Mouse (Mus musculus) kidney, postnatal 14 days (tissue): Measurements from ENCODE around the gene Dpm1.

Experiments used
- DNase-seq: peaks from one replicate; pipeline ENCODE4 v3.0.0; 2022; ENCODE audit warnings: mixed read lengths

Gene Dpm1

DNA sequence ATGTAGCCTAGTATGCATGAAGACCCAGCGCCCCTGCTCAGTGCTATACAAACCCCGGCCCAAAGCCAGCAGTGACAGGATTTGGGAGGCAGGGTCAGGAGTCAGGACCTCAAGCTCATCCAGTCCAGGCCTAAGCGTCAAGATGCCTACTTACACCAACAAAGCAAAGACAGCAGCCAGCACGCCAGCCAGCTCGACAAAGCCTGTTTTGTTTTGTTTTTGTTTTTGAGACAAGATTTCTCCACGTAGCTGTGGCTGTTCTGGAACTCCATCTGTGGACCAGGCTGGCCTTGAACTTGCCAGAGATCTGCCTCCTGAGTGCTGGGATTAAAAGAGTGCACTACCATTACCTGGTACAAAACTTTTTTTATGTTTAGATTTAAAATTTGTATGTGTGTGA lies 7.1 kb downstream of the Dpm1 start:
- DNase-seq = no peak

DNA sequence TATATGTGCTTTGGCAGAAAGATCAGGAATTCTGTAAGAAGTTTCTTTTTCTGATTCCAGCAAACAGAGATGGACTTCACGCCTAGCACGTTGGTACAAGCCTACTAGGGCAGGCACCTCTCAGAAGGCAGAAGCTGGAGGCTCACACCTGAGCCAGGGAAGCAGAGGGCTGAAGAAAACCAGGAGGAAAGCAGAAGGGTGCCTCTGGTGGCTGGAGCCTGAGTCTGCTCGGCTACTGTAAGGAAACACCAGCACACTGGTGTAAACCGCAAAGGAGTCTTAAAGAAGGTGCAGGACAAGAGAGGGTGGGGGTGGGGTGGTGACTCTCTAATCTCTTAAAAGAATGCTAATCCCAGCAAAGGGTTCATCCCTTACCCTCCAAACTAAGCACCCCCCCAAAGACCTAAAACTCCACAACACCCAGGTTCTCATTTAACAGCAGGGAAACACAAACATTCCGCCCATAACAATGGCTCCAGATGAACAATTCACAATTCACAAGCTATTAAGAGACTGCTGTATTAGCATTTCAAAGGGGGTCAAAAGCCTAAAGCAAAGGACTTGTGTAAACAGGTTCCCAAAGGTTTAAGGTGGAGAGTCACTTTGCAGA lies 16.5 kb downstream of the Dpm1 start:
- DNase-seq = no peak

DNA sequence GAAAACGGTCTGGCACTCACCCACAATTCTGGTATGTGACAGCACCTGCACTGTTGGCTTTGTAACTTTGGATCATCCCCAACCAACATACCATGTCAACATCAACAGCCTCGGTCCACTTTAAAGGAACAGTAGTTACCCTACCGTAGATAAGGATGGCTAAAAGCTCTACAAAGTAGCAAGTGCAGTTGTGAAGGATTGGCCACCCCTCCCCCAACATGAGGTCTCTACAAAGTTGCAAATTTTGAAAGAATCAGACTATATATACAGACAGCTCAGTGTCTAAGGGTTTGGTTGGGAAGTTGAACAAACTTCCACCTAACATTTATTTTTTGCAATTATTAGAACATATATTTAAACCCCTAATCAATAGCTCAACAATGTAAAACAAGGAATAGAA lies 22.5 kb downstream of the Dpm1 start:
- no peak for DNase-seq

DNA sequence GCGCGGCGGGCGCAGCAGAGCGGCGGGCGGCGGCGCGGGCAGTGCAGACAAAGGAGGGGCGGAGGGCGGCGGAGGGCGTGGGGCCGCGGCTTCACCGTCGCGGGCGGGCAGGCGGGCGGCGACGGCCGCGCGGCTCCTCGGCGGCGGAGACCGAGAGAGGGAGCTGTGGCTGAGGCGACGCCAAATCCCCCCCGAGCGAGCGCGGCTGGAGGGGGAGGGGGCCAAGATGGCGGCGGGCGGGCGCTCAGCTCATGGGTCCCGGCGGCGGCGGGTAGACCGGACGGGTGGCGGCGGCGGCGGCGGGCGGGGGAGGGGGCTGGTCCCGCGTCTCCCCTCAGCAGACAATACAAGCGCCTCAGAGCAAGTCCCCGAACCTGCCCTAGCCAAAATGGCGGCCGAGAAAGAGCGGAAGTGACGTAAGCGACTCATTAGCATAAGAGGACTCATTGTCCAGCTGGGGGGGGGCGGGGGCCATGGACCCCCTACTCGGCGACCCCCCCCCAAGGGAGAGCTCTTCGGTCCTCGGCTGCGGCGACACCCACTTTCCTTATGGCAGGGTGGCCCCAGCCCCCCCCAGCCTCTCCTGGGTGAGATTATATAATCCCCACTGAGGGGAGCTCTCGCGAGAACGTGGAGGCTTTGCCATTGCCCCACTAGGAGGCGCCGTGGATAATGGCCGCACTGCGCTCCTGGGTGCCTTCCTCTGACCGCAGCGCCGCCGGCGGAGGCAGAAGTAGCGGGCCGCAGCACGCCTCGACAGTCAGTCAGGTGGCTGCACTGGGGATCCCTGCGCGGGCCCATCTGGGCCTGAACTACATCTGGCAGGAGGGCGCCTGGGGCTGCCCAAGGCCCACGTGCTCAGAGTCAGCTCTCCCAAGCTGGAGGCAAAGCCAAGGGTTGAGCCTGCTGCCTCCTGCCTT lies 23.4 kb downstream of the Dpm1 start, which contains the start of gene Adnp:
Gene Adnp (minus strand): TSS at position 388 of the 920 bp plus-strand sequence.
- peak; percentile 96 for DNase-seq

DNA sequence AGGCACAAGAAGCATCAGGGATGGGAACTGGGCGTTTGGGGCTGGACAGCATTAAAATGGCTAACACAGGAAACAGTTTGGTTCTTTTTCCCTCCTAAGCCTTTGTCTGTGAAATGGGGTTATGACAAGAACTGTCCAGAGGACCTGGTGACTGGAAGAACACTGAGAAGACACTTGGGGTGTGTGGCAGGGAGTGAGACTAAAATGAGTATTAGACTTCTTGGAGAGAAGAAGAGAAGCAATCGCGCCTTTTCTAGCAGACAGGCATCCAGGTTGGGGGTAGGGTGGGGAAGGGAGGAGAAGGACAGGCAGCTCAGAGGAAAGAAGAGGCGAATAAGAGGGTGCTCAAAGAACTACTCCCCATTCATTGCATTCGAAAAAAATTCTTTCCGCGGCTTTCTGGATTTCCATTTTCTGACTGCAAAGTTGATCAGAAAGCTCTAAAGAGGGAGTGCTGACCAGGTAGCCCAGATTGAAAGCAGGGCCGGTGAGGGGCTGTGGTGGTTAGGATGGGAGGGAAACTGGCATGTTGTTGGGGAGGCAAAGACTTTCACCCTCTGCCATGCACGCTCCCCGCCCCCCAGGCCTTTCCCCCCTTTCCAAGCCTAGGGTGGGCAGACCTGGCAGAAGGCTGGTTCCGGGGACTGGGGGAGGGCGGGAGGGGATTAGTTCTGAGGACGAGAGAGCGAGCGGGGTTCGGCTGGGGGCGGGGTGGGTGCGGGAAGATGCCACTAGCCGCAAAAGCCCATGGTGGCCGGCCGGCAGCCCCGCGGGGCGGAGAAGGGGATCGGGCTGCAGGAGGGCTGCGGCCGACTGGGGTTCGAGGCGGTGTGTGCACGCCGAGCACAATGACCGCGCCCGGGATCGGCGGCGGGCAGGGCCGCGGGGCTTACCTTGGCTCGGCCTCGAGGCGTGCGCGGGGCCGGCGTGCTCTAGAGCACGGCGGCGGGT lies 24.4 kb downstream of the Dpm1 start:
- DNase-seq = peak; percentile 29

DNA sequence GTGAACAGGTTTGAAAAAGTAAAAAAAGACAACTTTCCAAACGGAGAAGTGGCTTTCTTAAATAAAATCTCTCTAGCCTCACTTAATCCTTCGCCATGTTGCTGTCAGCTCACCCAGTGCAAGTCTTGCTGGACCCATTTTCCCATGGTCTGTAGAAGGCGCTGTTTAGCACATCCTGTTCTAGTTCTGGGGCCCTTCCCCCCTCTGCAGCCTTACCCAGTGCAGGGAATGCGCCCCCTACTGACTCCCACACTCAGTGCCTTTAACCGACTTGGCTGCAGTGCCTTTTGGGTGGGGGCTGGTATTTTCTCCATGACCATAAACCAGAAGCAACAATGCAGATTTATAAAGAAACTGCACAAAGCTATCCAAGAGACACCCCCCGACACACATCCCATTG lies 25.1 kb downstream of the Dpm1 start:
- peak; percentile 91 for DNase-seq

DNA sequence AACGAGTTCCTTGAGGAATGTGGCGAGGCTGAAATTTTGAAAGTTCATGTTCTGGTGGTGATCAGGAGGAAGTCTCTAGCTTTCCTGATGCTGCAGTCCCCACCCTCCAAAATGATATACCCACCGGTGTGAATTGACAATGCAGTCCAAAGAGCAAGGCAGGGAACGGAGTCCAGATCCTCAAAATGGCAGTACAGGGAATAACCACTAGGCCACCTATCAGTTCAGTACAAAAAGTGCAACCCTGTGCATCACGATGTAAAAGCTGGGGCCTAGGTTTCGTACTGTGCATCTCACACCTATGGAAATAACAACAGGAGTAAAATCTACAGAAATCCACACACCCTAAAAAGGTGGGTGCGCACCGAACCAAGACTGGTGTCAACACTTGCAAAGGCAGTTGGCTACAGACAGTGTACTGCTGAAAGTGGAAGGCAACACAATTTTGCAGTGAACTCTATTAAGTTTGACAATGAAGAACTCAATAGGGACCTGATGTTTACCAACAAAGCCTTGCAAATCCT lies 25.9 kb downstream of the Dpm1 start:
- no peak for DNase-seq

DNA sequence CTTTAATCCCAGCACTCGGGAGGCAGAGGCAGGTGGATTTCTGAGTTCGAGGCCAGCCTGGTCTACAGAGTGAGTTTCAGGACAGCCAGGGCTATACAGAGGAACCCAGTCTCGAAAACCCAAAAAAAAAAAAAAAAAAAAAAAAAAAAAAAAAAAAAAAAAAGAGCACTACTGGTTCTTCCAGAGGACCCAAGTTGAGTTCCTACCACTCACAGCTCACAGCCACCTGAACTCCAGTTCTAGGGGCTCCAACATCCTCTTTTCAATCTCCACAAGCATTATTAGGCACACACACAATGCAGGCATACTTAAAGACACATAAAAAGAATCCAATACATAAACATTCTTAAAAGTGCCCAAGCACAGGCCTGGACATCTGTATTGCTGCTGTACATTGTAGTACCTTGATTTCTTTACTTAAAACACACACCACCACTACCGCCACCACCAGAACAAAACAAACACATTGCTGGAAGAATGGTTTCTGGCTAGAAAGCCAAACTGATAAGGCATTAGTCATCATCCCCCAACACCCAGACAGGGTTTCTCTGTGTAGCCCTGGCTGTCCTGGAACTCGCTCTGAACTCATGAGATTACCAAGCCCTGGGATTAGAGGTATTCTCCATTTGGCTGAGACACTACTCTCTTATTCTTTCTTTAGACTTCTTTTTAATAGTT lies 30.2 kb downstream of the Dpm1 start:
- no peak for DNase-seq

DNA sequence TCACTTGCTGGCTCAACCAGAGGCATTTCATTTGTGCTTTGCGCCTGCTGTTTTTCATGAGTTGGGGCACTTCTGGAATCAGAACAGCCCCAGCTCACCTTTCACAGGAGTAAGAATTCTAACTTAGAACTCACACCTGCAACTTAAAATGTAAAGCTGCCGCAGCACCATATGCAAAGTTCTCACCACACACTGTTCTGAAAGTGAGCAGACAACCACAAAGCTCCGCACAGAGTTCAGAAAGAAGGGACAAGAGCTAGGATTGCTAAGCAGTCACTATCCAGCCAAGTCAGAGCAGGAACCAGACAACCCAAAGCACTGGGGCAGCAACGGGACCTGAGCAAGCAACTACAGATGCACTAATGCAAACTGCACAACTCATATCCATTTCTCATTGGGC lies 30.9 kb downstream of the Dpm1 start:
- DNase-seq = no peak

DNA sequence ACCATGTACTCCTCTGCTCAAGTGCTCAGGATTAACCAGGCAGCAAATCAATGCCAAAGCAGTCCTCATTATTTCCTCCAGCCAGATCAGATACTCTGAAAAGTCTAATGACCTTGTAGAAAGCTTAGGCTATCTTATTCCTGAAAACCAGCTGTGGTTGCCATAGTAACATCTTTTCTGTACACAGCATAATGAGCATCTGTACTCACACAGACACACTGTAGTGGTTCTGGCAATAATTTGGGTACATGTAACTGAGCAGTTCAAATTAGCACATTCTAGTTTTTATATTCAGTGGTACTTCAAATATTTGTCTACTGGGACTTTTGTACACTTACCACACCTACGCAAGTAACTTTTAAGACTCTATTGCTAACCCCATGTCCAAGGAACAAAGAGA lies 32.0 kb downstream of the Dpm1 start:
- no peak for DNase-seq

DNA sequence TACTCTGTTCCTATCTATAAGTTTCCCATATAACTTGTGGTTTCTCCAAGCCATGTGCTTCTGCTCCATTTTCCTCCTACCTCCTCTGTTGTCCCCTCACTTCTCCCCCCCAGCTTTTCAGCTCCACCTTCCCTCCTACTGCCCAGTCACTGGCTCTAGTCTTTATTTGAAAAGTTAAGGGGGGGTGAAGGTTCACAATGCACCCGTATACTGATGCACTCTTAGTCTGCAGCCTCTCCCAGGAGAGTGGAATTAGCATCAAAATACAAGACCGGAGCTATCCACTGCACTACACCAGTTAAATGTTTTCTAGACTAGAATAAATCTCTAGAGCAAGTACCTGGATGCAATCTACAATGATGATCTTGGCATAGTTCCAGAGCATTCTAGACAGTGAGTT lies 34.7 kb downstream of the Dpm1 start:
- no peak for DNase-seq

DNA sequence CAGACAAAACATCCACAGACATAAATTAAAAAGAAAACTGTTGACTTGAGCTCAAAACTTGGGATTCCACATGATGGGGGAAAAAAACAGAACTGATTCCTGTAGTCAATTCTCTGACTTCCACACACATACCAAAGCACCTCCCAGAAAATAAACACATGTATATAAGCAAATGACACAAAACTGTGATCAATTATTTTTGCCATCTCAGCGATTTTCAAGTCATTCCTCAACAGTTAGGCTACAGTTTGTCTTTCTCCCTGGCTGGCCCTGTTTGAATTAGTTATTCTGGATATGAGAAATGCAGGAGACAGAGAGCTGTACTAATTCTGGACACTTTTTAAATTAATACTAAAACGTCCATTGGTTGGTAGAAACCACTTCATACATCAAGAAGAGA lies 36.7 kb downstream of the Dpm1 start:
- no peak for DNase-seq

DNA sequence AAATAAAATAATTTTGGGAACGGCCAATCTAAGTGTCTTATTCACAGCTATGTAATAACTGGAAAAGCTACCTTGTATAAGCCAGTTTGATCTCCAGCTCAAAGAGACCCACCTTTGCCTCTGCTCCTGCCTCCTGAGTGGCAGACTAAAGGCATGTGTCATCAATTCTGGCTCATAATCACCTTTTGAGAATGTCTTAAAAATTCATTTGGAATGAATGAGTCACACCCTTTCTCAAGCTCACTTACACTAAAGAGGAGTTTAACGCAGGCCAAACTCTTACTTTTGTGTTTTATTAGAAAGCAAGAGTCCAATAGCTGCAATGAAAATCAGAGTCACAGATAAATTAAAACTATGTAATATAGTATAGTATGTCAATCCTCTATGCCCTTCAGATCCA lies 38.5 kb downstream of the Dpm1 start:
- no peak for DNase-seq

DNA sequence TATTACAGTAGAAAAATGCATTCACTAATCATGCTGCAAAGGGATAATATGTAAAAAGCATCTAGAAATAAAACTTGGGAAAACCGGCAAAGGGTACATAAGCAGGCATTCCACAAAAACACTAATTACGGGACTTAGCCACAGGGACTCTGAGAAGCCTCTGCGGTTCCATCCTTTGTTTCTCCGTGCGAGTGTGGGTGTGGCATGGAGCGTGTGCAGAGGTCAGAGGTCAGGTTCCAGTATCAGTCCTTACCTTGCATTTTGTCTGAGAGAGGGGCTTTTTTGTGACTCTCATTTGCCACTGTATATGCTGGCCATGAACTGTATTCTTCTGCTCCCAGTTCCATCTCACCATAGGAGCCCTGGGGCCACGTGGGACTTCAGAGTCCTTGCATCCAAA lies 54.4 kb downstream of the Dpm1 start:
- no peak for DNase-seq

DNA sequence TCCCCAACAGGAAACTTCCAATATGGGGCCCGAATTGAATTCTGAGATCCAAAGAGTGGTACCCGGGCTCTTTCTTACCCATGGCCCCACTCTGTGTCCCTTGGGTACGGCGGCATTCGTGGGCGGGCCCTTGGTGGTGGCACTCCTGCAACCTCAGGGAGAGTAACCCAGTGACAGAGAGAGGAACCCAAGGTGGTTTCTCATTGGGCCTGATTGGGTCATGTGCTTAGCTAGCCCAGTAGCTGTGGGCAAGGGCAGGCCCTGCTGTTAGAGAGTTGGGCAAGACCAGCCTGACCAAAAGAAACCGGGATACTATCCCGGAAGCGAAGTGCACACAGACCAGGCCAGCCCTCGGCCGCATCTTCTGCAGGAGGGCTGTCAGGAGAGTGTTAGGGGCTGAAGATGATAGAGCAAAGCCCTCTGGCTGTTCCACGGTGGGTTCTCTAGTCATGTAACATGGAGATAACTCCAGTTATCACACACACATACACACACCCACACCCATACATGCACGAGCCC lies 60.2 kb downstream of the Dpm1 start:
- DNase-seq = peak; percentile 83

DNA sequence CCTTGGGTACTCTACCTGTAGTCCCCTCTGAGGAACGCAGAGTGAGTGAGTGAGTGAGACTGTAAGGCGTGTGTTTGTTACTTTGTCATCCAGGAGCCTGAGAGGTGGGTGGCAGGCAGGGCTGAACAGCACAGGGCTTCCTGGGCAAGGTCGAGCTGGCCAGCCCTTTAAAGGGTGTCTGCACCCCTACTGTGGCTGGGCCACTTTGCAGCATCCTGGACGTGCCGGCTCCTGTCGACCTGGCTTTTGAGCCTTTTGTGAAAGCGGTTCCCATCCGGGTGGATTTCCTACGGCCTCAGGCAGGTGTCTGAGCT lies 60.6 kb downstream of the Dpm1 start:
- DNase-seq = no peak

DNA sequence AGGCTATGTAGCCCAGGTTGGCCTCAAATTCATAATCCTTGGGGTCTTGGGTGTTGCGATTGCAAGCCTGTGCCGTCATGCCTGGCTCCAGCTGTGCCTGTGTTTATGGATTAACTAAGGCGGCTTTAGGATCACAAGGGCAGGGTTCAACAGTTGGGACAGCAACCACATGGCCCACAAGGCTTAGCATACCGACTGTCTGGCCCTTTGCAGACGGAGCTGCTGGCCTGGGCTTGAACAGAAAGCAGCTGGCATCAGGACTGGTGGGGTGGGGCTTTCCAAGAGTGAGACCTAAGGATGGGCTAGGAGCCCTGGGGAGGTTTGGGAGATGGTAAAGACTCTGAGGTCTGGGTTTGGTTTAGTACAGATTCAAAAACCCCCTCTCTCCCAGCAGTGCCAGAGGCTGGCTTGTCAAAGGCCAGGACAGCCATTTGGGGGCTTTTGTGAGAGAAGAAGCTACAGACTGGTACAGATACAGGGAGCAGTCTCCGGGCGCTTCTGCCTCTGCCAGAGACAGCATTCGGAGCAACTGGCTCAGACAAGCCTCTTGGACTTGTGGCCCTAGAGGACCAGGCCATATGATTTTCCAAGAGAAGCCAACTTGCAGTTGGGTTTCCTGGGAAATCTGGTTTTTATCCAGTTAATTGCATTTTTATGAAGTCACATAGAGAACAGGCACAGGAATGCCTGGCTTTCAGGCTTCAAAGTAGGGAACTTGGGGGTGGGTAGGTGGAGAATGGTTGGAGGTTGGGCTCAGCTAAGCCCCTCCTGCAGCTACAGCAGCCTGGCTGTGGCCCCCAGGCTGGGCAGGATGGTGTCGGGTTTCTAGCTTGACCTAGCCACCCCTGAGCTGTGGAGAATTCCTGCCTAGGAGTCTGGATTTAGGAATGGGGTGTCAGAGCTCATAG lies 61.2 kb downstream of the Dpm1 start:
- peak; percentile 67 for DNase-seq

DNA sequence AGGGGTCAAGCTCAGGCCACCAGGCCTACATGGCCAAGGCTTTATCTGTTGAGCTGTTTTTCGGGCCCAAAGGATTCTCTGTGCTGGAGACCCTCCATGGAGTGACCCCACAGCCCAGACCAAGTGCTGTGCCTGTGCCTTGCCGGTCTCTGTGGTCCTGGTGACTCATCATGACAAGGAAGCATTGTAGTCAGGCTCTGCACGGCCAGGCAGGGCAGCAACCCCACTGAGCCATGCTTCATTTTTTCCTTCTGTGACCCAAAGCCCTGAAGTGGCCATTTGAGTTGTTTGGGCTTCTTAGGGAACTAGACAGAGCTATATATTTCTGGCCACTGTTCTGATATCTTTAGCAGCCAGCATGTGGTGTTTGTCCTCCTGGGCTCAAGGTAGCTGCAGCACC lies 62.6 kb downstream of the Dpm1 start:
- DNase-seq = no peak

DNA sequence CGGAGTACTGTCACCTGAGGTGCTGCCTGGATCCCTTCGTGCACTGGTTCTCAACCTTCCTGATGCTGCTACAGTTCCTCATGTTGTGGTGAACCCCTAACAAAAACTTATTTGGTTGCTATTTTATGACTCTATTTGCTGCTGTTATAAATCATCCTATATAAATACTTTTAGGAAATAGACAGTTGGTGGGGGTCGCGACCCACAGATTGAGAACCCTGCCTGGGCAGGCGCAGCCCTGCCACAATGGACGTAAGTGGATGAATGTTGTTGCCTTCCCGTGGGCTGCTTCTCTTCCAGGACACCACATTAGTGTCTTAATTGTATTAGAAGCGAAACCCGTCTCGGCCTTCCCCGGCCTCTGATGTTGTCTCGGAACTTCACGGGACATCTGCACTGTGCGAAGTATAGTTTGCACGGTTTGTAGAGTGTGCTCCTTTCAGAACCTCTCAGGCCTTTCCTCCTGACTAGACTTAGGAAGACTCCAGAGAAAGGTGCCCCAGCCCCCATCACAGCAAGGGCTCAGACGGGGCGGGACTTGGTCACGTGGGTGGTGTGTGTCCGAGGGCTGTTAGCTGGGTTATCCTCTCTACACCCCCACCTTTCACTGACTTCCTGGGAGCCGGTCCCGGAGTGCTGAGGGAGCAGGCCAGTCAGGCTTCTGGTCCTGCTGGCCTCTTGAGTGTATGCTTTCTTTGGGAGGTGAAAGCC lies 63.5 kb downstream of the Dpm1 start:
- DNase-seq = peak; percentile 65

DNA sequence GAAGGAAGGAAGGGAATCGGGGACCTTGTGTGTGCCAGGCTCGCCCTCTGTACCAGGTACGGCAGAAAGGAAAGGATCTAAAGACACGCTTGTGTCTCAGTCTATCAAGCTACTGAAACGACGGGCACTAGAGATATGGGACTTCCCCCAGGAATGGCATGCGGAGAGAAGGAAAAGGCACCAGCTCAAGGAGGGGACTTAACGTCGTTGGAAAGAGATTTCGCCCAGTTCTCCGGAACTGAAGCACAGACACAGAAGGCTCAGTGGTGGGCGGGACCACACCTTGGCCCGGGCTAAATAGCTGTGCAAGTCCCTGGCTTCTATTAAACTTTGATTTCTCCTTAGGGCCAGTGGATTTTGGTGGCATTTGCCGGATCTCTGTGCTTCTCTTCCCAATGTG lies 68.4 kb downstream of the Dpm1 start:
- DNase-seq = no peak
